Mouse (Mus musculus) retina, postnatal 7 days (tissue): ENCODE data around the gene Ctps.

Experiments
- DNase-seq: peaks from one replicate; pipeline ENCODE4 v3.0.0-alpha.2; 2012; ENCODE audit warnings: low read depth, low spot score

The Ctps gene

GRCm38 (mm10) chr4:120571070-120571464 lies 991 bp upstream of the Ctps start:
- no peak for DNase-seq

DNA sequence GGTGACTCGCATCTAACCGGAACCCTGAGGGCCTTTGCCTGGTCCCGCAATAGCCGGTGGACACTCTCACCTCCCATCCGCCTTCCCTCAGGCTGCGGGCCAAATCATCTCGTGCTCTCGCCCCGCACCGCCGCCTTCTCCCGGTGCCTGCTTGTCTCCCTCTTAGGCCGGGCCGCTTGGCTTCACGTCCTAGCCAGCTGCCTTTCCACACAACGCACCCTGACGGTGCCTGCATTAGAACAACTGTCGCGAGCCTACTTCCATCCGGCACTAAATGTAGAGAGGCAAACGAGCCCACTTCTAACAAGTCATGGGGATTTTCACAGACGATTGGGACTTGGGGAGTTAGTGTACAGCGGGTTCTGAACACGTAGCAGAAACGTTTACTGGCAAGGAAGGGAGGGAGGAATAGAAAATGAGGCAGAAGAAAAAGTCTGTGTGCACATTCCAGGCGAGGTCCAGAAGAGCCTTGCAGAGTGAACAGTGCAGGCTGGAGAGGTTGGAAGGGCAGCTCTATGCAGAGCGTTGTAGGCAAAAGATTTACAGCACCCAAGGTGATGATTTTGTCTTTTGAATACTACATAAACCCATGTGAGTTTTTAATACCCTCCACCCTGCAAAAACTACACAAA lies 478 bp upstream of the Ctps start:
- DNase-seq = no peak

DNA sequence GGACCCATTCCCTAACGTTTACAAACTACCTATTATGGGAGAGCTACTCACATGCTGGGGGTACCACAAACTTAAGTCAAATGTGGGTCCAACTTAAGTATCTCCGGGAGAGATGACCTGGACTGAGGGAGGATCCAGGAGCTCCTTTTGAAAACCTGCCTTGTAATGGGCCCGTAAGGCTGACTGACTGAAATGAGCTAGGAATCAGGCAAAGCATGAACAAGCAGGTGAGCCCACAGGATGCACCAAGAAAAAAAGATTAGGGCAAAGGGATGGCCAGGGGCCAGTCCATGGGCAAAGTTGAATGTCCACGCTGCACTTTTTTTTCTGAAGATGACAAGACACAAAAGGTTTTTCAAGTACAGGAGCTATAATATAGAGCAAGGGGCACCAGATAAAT lies 1.1 kb downstream of the Ctps start:
- DNase-seq = no peak

DNA sequence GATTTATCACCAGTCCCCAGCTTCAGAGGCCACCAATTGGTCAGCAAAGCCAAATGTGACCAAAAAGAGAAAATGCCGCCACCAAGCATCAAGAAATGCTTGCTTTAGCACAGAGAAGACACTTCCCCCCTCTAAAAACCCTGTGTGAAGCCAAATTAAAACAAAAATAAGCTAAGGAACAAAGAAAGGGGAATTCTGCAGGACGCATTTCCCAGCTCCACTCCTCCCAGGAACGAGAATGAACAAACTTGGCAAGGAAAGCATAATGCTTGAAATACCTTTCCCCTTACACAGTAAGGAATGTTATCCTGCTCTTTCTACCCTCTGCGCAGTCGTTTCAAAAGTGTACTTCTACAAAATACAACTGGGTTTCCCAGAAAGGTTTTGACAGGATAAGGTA lies 2.1 kb downstream of the Ctps start:
- DNase-seq = no peak

DNA sequence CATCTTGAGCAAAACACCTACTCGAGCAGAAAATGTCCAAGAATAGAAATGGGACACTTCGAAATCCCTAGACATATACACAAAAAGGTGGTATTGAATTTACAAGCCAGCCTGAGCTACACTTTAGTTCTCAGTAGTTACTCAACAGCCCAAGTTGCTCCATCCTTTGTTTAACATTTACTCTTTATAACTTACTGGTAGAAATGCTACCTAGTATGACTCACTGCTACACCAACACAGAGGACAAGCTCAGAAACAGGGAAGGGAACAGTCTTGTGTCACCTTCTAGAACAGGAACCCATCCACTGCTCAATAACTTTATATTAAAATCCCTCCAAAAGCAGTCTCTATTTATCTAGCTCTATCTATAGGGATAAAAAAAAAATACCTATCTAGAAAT lies 4.3 kb downstream of the Ctps start:
- no peak for DNase-seq

- DNase-seq = no peak
Measured at GRCm38 (mm10) chr4:120556592-120556991, 13.5 kb downstream of the Ctps start.

GRCm38 (mm10) chr4:120544896-120545295 lies 25.2 kb downstream of the Ctps start:
- DNase-seq = no peak

GRCm38 (mm10) chr4:120538664-120539063 lies 31.4 kb downstream of the Ctps start:
- no peak for DNase-seq

DNA sequence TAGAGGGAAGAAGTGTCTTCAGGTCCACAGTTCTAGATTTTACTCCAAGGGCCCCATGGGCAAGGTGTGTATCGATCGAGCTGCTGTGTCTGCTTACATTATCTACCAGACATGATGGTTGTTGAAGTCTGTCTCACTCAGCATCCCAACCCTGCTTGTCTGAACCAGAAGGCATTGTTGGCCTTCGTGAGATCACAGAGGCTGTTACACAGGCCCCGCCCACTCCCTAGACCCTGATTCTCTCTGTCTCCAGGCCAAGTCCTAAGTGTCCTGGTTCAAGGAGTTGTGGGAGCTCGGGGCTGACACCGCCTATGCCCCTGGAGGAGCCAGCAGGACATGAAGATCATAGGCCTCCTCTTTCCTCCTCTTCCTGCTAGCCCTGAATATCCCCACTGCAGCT lies 38.1 kb downstream of the Ctps start, which contains the start of gene Slfnl1:
TSS of gene Slfnl1 (plus strand) at position 246 of the 400 bp plus-strand sequence.
- no peak for DNase-seq

DNA sequence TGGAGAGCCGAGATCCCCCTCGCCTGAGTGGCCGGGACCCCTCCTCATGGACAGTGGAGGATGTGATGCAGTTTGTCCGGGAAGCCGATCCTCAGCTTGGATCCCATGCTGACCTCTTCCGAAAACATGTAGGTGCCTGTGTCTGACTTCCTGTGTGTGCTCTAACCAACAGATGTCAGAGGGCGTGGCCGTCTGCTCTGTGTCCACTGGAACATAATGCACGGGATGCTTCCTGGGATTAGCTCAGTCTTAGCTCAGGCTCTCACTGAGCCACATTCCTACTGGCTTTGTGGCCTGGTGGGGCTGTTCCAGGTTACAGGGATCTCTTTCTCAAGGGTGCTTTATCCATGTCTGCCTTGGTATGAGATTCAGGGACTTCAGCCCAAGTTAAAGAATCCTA lies 41.9 kb downstream of the Ctps start:
- no peak for DNase-seq

DNA sequence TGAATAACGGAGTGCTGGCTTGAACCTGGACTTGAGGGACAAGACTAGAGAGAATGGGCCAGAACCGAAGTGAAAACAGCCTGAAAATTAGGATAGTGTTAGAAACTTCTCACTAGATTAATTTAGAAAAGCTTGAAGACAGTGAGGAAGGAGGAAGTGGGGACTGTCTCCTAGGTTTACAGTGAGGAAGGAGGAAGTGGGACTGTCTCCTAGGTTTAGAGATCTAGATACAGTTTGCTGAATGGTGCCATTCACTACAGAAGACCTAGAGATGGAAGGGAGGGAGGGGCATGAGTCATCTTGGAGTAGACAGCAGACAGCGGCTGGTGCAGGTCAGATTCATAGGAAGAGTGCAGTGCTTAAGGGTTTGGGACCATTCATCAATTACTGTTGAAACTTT lies 47.0 kb downstream of the Ctps start:
- no peak for DNase-seq

- DNase-seq = no peak
Measured at GRCm38 (mm10) chr4:120522351-120522750, 47.7 kb downstream of the Ctps start.

DNA sequence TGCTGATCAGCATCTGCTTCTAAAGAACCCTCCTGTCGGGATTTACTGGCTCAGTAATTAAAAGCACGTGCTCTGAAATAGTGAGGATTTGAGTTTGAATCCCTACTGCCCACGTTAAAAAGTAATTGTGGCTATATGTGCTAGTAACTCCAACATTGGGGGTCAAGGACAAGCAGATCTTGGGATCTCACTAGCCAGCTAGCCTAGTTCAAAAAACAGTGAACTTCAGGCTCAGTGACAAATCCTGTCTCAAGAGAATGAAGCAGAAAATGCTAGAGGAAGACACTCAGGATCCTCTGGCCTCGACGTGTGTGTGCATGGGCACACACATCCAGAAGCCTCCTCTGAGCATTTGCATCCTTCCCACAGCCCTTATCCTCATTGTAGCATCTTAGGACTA lies 48.3 kb downstream of the Ctps start:
- no peak for DNase-seq

GRCm38 (mm10) chr4:120517335-120517734 lies 52.7 kb downstream of the Ctps start:
- no peak for DNase-seq

GRCm38 (mm10) chr4:120516907-120517306 lies 53.2 kb downstream of the Ctps start:
- no peak for DNase-seq

- DNase-seq = no peak
Measured at GRCm38 (mm10) chr4:120516491-120516890, 53.6 kb downstream of the Ctps start.

DNA sequence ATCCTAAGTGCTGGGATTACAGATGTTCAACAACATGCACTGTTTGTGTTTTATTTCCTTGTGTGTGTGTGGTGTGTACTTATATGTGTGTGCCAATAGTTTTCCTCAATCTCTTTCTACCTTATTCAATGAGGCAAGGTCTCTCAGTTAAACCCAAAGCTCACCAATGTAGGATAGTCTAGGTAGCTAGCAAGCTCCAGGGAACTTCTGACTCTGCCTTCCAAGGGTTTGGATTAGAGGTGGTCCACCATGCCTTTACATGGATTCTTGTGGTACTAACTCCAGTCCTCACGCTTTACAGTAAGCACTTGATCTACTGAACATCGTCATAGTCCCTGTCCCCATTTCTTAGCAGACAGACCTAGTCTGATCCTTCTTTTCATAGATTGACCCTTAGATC lies 55.7 kb downstream of the Ctps start:
- no peak for DNase-seq

DNA sequence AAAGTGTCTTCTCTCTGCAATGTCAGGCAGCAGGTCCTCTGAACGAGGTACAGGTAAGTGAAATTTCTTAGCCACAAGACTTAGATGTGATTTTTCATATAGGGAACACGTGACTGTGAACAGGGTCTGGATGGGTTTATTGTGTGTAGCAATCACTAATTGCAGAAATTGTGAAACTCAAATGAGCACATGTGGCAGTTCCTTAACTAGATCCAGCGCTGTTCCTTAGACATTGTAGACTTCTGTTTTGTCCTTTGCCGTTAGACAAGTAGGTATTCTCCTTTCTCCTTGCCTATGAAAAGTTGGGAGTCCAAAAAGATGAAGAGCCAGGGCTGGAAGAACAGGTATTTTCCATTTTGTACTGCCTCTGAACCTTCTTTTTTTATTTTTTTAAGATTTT lies 58.9 kb downstream of the Ctps start:
- no peak for DNase-seq

DNA sequence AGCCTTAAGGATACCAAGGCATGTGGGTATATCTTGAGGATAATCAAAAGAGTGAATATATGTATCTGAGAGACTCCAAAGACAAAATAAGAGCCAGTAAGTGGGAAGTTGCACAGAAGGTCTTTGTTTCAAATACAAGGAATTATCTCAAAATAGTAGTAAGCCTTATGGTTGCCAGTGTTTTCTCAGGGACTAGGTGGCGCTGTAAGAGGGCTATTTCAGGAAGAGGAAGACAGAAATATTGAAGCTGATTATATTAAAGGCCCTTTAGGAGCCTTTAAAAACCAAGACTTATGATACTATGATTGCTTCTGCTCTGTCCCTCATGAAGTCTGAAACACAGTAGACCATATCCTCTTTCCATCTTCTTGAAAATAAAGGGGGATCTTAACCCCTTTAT lies 63.1 kb downstream of the Ctps start:
- no peak for DNase-seq
